Mouse (Mus musculus) CH12.LX (cell line): ENCODE results near the gene Glis1. TPM values are rescaled to one million over a fixed set of nuclear protein-coding genes. Genes with fewer than 3 reads are reported as not detected.

Experiments used
- DNase-seq: peaks from one replicate; pipeline ENCODE4 v3.0.0-alpha.2; 2013; ENCODE audit errors: extremely low read depth
- H3K27ac ChIP-seq: 2 replicates; pipeline ENCODE4 v1.5.1; 2012; ENCODE audit warnings: low read depth, mild to moderate bottlenecking, control low read depth, moderate library complexity; ENCODE audit not compliant: insufficient read depth
- H3K27me3 ChIP-seq: replicated peaks from 2 replicates; pipeline ENCODE3; 2012; ENCODE audit warnings: inconsistent platforms
- H3K36me3 ChIP-seq, 2 experiments: replicated peaks in 1 of 2; 2 replicates each; pipeline versions ENCODE3 to v1.6.1; 2012; ENCODE audit warnings: inconsistent platforms in 1 of 2, low read length in 1 of 2, mild to moderate bottlenecking in 1 of 2, mixed read lengths in 1 of 2, moderate library complexity in 1 of 2; ENCODE audit not compliant: control insufficient read depth in 1 of 2, insufficient read depth in 1 of 2
- H3K4me1 ChIP-seq, 2 experiments: 2 replicates each; pipeline ENCODE4 v1.6.1; 2012; ENCODE audit warnings: inconsistent platforms in 1 of 2, moderate library complexity in 1 of 2; ENCODE audit not compliant: insufficient read depth in 2 of 2, control insufficient read depth in 1 of 2
- H3K4me2 ChIP-seq: 2 replicates; pipeline ENCODE4 v1.6.1; 2012; ENCODE audit warnings: low read depth, mild to moderate bottlenecking, control low read depth; ENCODE audit not compliant: poor library complexity, insufficient read depth, severe bottlenecking
- H3K4me3 ChIP-seq, 3 experiments: fragments of 150-350 bp in 1 of 3; sonication (generic) in 1 of 3; replicated peaks in 1 of 3; 2 replicates each; pipeline versions ENCODE3 to v1.5.1; 2011 to 2012; ENCODE audit warnings: low read depth in 2 of 3, low read length in 2 of 3, mild to moderate bottlenecking in 2 of 3, moderate library complexity in 2 of 3, control low read depth in 1 of 3, improper control_type of control experiment in 1 of 3, inconsistent platforms in 1 of 3, mixed read lengths in 1 of 3; ENCODE audit not compliant: poor library complexity in 1 of 3
- H3K79me2 ChIP-seq: replicated peaks from 2 replicates; pipeline ENCODE4 v1.6.1; 2012; ENCODE audit warnings: mild to moderate bottlenecking, moderate library complexity; ENCODE audit not compliant: control insufficient read depth, poor library complexity, insufficient read depth, severe bottlenecking; ENCODE audit errors: extremely low read depth
- H3K9ac ChIP-seq: 2 replicates; pipeline ENCODE4 v1.6.1; 2012; ENCODE audit warnings: low read depth, mild to moderate bottlenecking, control low read depth, moderate library complexity; ENCODE audit not compliant: insufficient read depth
- H3K9me3 ChIP-seq: replicated peaks from 2 replicates; pipeline ENCODE3; 2012; ENCODE audit warnings: low read length, inconsistent platforms, mixed read lengths
- BHLHE40 ChIP-seq: IDR thresholded peaks from 2 replicates; pipeline ENCODE4 v1.6.1; 2011; ENCODE audit warnings: mild to moderate bottlenecking, low read depth, low read length, improper control_type of control experiment
- CHD2 ChIP-seq: IDR thresholded peaks from 2 replicates; pipeline ENCODE4 v1.6.1; 2011; ENCODE audit warnings: low read length, improper control_type of control experiment
- CTCF ChIP-seq, 2 experiments: IDR thresholded peaks in 1 of 2; conservative IDR thresholded peaks in 1 of 2; 2 replicates each; pipeline ENCODE4 v1.5.1; 2011 to 2012; ENCODE audit warnings: low read depth in 2 of 2, low read length in 2 of 2, improper control_type of control experiment in 1 of 2, inconsistent platforms in 1 of 2, mild to moderate bottlenecking in 1 of 2, moderate library complexity in 1 of 2
- E2F4 ChIP-seq: IDR thresholded peaks from 2 replicates; pipeline ENCODE4 v1.6.1; 2011; ENCODE audit warnings: low read depth, low read length, improper control_type of control experiment; ENCODE audit not compliant: insufficient replicate concordance
- EP300 ChIP-seq: IDR thresholded peaks from 2 replicates; pipeline ENCODE4 v1.6.1; 2011; ENCODE audit warnings: low read length, improper control_type of control experiment
- ETS1 ChIP-seq: conservative IDR thresholded peaks from 2 replicates; pipeline ENCODE4 v1.6.1; 2012; ENCODE audit warnings: low read depth, mild to moderate bottlenecking, inconsistent platforms, low read length, improper control_type of control experiment, moderate library complexity
- HCFC1 ChIP-seq: IDR thresholded peaks from 2 replicates; pipeline ENCODE4 v1.6.1; 2012; ENCODE audit warnings: low read depth, mild to moderate bottlenecking, inconsistent platforms, low read length, improper control_type of control experiment
- IRF4 ChIP-seq: IDR thresholded peaks from 2 replicates; pipeline ENCODE4 v1.6.1; 2014; ENCODE audit warnings: low read depth, mild to moderate bottlenecking, inconsistent platforms, low read length, improper control_type of control experiment
- JUN ChIP-seq: IDR thresholded peaks from 2 replicates; pipeline ENCODE4 v1.6.1; 2011; ENCODE audit warnings: low read depth, mild to moderate bottlenecking, low read length, improper control_type of control experiment, moderate library complexity; ENCODE audit not compliant: insufficient read depth
- JUND ChIP-seq: conservative IDR thresholded peaks from 2 replicates; pipeline ENCODE4 v1.6.1; 2011; ENCODE audit warnings: low read depth, low read length, improper control_type of control experiment
- KAT2A ChIP-seq: IDR thresholded peaks from 2 replicates; pipeline ENCODE4 v1.6.1; 2012; ENCODE audit warnings: low read length, improper control_type of control experiment, inconsistent platforms; ENCODE audit not compliant: insufficient replicate concordance
- MAFK ChIP-seq: IDR thresholded peaks from 2 replicates; pipeline ENCODE4 v1.6.1; 2011; ENCODE audit warnings: low read length, improper control_type of control experiment; ENCODE audit not compliant: insufficient replicate concordance
- MAX ChIP-seq: IDR thresholded peaks from 2 replicates; pipeline ENCODE4 v1.6.1; 2011; ENCODE audit warnings: low read length, improper control_type of control experiment
- MAZ ChIP-seq: IDR thresholded peaks from 2 replicates; pipeline ENCODE4 v1.6.1; 2012; ENCODE audit warnings: low read depth, mild to moderate bottlenecking, inconsistent platforms, low read length, improper control_type of control experiment, moderate library complexity
- MEF2A ChIP-seq: IDR thresholded peaks from 2 replicates; pipeline ENCODE4 v1.6.1; 2014; ENCODE audit warnings: low read depth, mild to moderate bottlenecking, inconsistent platforms, low read length, improper control_type of control experiment, borderline replicate concordance
- NELFE ChIP-seq: IDR thresholded peaks from 2 replicates; pipeline ENCODE4 v1.6.1; 2011; ENCODE audit warnings: low read depth, low read length, improper control_type of control experiment
- NRF1 ChIP-seq: IDR thresholded peaks from 2 replicates; pipeline ENCODE4 v1.6.1; 2014; ENCODE audit warnings: low read depth, mild to moderate bottlenecking, inconsistent platforms, low read length, improper control_type of control experiment, moderate library complexity
- POLR2A ChIP-seq: IDR thresholded peaks from 2 replicates; pipeline ENCODE4 v1.6.1; 2011; ENCODE audit warnings: low read depth, mild to moderate bottlenecking, improper control_type of control experiment, low read length
- POLR2AphosphoS2 ChIP-seq: IDR thresholded peaks from 2 replicates; pipeline ENCODE4 v1.6.1; 2011; ENCODE audit warnings: low read depth, low read length, improper control_type of control experiment
- RAD21 ChIP-seq: IDR thresholded peaks from 2 replicates; pipeline ENCODE4 v1.6.1; 2011; ENCODE audit warnings: low read depth, mild to moderate bottlenecking, low read length, improper control_type of control experiment, moderate library complexity
- SMC3 ChIP-seq: IDR thresholded peaks from 2 replicates; pipeline ENCODE4 v1.6.1; 2011; ENCODE audit warnings: low read depth, low read length, improper control_type of control experiment
- TBP ChIP-seq: conservative IDR thresholded peaks from 2 replicates; pipeline ENCODE4 v1.6.1; 2011; ENCODE audit warnings: low read depth, low read length, improper control_type of control experiment
- TCF12 ChIP-seq: IDR thresholded peaks from 2 replicates; pipeline ENCODE4 v1.6.1; 2014; ENCODE audit warnings: low read depth, mild to moderate bottlenecking, inconsistent platforms, low read length, improper control_type of control experiment
- USF2 ChIP-seq: conservative IDR thresholded peaks from 2 replicates; pipeline ENCODE4 v1.6.1; 2011; ENCODE audit warnings: low read depth, low read length, improper control_type of control experiment
- dilution Hi-C: fragments of 300-500 bp; cut with MboI; formaldehyde crosslinking; loops from 2 replicates; pipeline ENCODE4 v1.14.3; 2020; ENCODE audit warnings: low sequenced_read_pairs; ENCODE audit not compliant: extremely low pct_unique_long_range_greater_than_20kb, extremely low pct_ligation_motif_present
- in situ Hi-C: fragments of 300-500 bp; cut with MboI; formaldehyde crosslinking; loops from 3 replicates; pipeline ENCODE4 v1.14.3; 2019; ENCODE audit warnings: low sequenced_read_pairs, low pct_ligation_motif_present, low pct_unique_long_range_greater_than_20kb, mixed read lengths
- polyA plus RNA-seq: library from polyadenylated mRNA; unstranded; fragments of >175 nt; gene quantifications from 2 replicates; pipeline ENCODE4 v1.2.1, GENCODE M21; 2012; ENCODE audit warnings: low read depth; ENCODE audit not compliant: insufficient read length
- total RNA-seq, 2 experiments: library from RNA; depleted of rRNA; stranded (reverse); fragments of 300-350 nt in 1 of 2; fragments of >200 nt in 1 of 2; gene quantifications; 2 replicates each; pipeline ENCODE4 v1.2.3; 2012 to 2014

Glis1 gene
- total and polyA plus RNA-seq, 3 experiments = 0.08 to 2.2 (median 0.17) TPM

- Histone ChIP-seq H3K79me2 (no peaks in the 10 kb centered on the region), H3K9ac (no peak overlapping the region), H3K4me1 (peaks cover 10 to 34% of the 10 kb centered on the region in 2 experiments), H3K9me3 (no peaks in the 10 kb centered on the region), H3K36me3 (no peaks in the 10 kb centered on the region), H3K27me3 (no peaks in the 10 kb centered on the region), H3K4me2 (no peak overlapping the region), H3K4me3 (no peak overlapping the region), H3K27ac (no peak overlapping the region)
- TF ChIP-seq POLR2A (no peak), HCFC1 (no peak)
- in situ Hi-C loops (no loop called here), dilution Hi-C loops (no loop called here)
- no peak for DNase-seq
Observed at GRCm38 (mm10) chr4:107603208-107603607, 168.8 kb downstream of the Glis1 start.

- Histone ChIP-seq H3K4me1 (peaks cover 10 to 27% of the 10 kb centered on the region in 2 experiments), H3K4me2 (peak overlapping the region; percentile 59; the same call in 1 of the 2 replicates), H3K27me3 (no peaks in the 10 kb centered on the region), H3K4me3 (no peak overlapping the region), H3K36me3 (no peaks in the 10 kb centered on the region), H3K27ac (no peak overlapping the region), H3K9ac (no peak overlapping the region), H3K79me2 (no peaks in the 10 kb centered on the region), H3K9me3 (no peaks in the 10 kb centered on the region)
- TF ChIP-seq POLR2AphosphoS2 (no peak), USF2 (no peak), RAD21 (no peak), BHLHE40 (peak; percentile 34), NELFE (no peak), IRF4 (peak; percentile 21; the same call in 1 of the 2 replicates), SMC3 (no peak), MAFK (no peak), CHD2 (no peak), ETS1 (no peak), HCFC1 (no peak), KAT2A (no peak), JUN (peak; percentile 16; the same call in 1 of the 2 replicates), TCF12 (no peak), TBP (no peak), EP300 (peak; percentile 50), JUND (no peak), CTCF (conservative IDR thresholded peaks at IDR 0.05 in 1 of 2, IDR thresholded peaks at IDR 0.05 in 1 of 2; ENCODE audit: low read depth in 2 of 2, low read length in 2 of 2) (no peak), MAX (no peak), NRF1 (no peak), MAZ (no peak), POLR2A (no peak), MEF2A (peak; percentile 37; the same call in 1 of the 2 replicates), E2F4 (no peak)
- in situ Hi-C loops (no loop called here), dilution Hi-C loops (no loop called here)
- peak; percentile 52 for DNase-seq
Observed at GRCm38 (mm10) chr4:107605964-107606602, 171.7 kb downstream of the Glis1 start.
